Mouse (Mus musculus): Measurements from ENCODE around the gene Galp. TPM values are rescaled to one million over a fixed set of nuclear protein-coding genes. Genes with fewer than 3 reads are reported as not detected.

Gene Galp
- polyA plus RNA-seq, 1 experiment from 2014 or later = not detected

- peaks cover 62% of the 10 kb centered on the region for H3K36me3 ChIP-seq (ENCODE audit: control insufficient read depth, insufficient read depth, low read length)
- H3K4me3 ChIP-seq (replicated peaks; ENCODE audit: low read depth, low read length) = no peak overlapping the region
- DNase-seq (no peak), ATAC-seq (ENCODE audit: low FRiP score, low TSS enrichment) (no peak)
- no peak overlapping the region for H3K9ac ChIP-seq (replicated peaks; ENCODE audit: low read length)
- H3K27me3 ChIP-seq (ENCODE audit: control insufficient read depth, insufficient read depth, low read length) = no peaks in the 10 kb centered on the region
- WGBS = 91% methylated on average over 8 of the region's 8 CpGs
- no peak overlapping the region for H3K27ac ChIP-seq (replicated peaks; ENCODE audit: low read depth, low read length)
- no peaks in the 10 kb centered on the region for H3K4me1 ChIP-seq (ENCODE audit: control insufficient read depth, insufficient read depth, low read length)
- no peaks in the 10 kb centered on the region for H3K9me3 ChIP-seq (ENCODE audit: control insufficient read depth, low read length)
- H3K4me2 ChIP-seq (ENCODE audit: low read length) = no peak overlapping the region
These were observed 12.4 kb upstream of the Galp start for GRCm38 (mm10) chr7:6184521-6184920.

DNA sequence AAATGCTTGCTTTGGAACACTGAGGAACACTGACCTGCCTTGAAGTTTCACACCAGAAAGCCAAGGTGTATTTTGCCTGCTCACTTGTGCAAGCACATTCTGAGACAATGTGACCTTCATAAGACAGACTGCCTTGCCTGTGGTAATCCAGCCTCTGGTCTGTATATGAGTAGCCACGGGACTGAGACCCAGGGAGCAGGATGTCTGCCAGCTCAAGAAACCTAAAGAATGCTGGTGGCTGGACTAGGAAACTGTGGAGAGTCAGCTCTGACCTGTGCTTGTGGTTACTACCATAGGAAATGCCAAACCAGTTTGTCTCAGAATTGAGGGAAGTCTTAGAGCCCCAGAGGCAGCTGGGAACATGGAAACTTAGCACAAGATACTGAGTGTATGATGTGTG is 11.5 kb upstream of the Galp start:
- H3K27me3 ChIP-seq (ENCODE audit: control insufficient read depth, insufficient read depth, low read length) = no peaks in the 10 kb centered on the region
- WGBS = 91% methylated on average over 1 of the region's 1 CpGs
- no peaks in the 10 kb centered on the region for H3K9me3 ChIP-seq (ENCODE audit: control insufficient read depth, low read length)
- H3K4me1 ChIP-seq (ENCODE audit: control insufficient read depth, insufficient read depth, low read length) = no peaks in the 10 kb centered on the region
- ATAC-seq (ENCODE audit: low FRiP score, low TSS enrichment) = no peak
- H3K9ac ChIP-seq (replicated peaks; ENCODE audit: low read length) = no peak overlapping the region
- DNase-seq = no peak
- no peak overlapping the region for H3K27ac ChIP-seq (replicated peaks; ENCODE audit: low read depth, low read length)
- H3K4me3 ChIP-seq (replicated peaks; ENCODE audit: low read depth, low read length) = no peak overlapping the region
- peaks cover 66% of the 10 kb centered on the region for H3K36me3 ChIP-seq (ENCODE audit: control insufficient read depth, insufficient read depth, low read length)
- H3K4me2 ChIP-seq (ENCODE audit: low read length) = no peak overlapping the region

DNA sequence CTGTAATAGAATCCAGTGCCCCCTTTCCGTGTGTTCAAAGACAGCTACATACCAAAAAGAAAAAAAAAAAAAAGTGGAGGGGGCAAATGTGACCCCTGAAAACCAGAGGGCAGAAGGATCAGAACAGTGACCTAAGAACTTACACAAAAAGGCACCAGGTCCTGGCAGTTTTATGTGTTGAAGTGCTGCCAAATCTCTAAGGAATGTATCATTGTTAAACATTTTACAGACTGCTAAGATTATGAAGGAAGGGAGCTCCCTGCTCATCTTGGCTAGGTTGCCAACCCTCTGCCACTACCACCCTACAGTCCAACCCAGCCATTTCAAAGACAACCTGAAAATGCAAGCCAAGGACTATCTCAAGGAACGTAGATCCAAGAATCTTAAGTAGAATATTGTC is 10.7 kb upstream of the Galp start:
- Histone ChIP-seq H3K4me3 (replicated peaks; ENCODE audit: low read depth, low read length) (no peak overlapping the region), H3K4me2 (ENCODE audit: low read length) (no peak overlapping the region), H3K36me3 (ENCODE audit: control insufficient read depth, insufficient read depth, low read length) (peaks cover 70% of the 10 kb centered on the region), H3K9me3 (ENCODE audit: control insufficient read depth, low read length) (no peaks in the 10 kb centered on the region), H3K27me3 (ENCODE audit: control insufficient read depth, insufficient read depth, low read length) (no peaks in the 10 kb centered on the region), H3K9ac (replicated peaks; ENCODE audit: low read length) (no peak overlapping the region), H3K4me1 (ENCODE audit: control insufficient read depth, insufficient read depth, low read length) (no peaks in the 10 kb centered on the region), H3K27ac (replicated peaks; ENCODE audit: low read depth, low read length) (no peak overlapping the region)
- WGBS = 97% methylated on average over 2 of the region's 2 CpGs
- ATAC-seq (ENCODE audit: low FRiP score, low TSS enrichment) (no peak), DNase-seq (no peak)

GRCm38 (mm10) chr7:6186756-6187155 is 10.1 kb upstream of the Galp start:
- H3K27ac ChIP-seq (replicated peaks; ENCODE audit: low read depth, low read length) = no peak overlapping the region
- no peak overlapping the region for H3K4me2 ChIP-seq (ENCODE audit: low read length)
- no peak for ATAC-seq (ENCODE audit: low FRiP score, low TSS enrichment)
- H3K4me3 ChIP-seq (replicated peaks; ENCODE audit: low read depth, low read length) = no peak overlapping the region
- H3K9ac ChIP-seq (replicated peaks; ENCODE audit: low read length) = no peak overlapping the region
- 66% methylated on average over 2 of the region's 2 CpGs for WGBS
- H3K27me3 ChIP-seq (ENCODE audit: control insufficient read depth, insufficient read depth, low read length) = no peaks in the 10 kb centered on the region
- no peaks in the 10 kb centered on the region for H3K9me3 ChIP-seq (ENCODE audit: control insufficient read depth, low read length)
- peaks cover 68% of the 10 kb centered on the region for H3K36me3 ChIP-seq (ENCODE audit: control insufficient read depth, insufficient read depth, low read length)
- H3K4me1 ChIP-seq (ENCODE audit: control insufficient read depth, insufficient read depth, low read length) = no peaks in the 10 kb centered on the region
- no peak for DNase-seq

GRCm38 (mm10) chr7:6189542-6189941 is 7.3 kb upstream of the Galp start:
- Histone ChIP-seq H3K9ac (replicated peaks; ENCODE audit: low read length) (no peak overlapping the region), H3K9me3 (ENCODE audit: control insufficient read depth, low read length) (no peaks in the 10 kb centered on the region), H3K27ac (replicated peaks; ENCODE audit: low read depth, low read length) (no peak overlapping the region), H3K4me2 (ENCODE audit: low read length) (no peak overlapping the region), H3K4me3 (replicated peaks; ENCODE audit: low read depth, low read length) (no peak overlapping the region), H3K4me1 (ENCODE audit: control insufficient read depth, insufficient read depth, low read length) (no peaks in the 10 kb centered on the region), H3K27me3 (ENCODE audit: control insufficient read depth, insufficient read depth, low read length) (no peaks in the 10 kb centered on the region), H3K36me3 (ENCODE audit: control insufficient read depth, insufficient read depth, low read length) (peaks cover 58% of the 10 kb centered on the region)
- DNase-seq = peak; percentile 28
- peak; percentile 12; the same call in 1 of the 2 replicates for ATAC-seq (ENCODE audit: low FRiP score, low TSS enrichment)
- WGBS = 50% methylated on average over 45 of the region's 45 CpGs

GRCm38 (mm10) chr7:6191376-6191775 is 5.5 kb upstream of the Galp start:
- Histone ChIP-seq H3K4me2 (ENCODE audit: low read length) (no peak overlapping the region), H3K4me3 (replicated peaks; ENCODE audit: low read depth, low read length) (no peak overlapping the region), H3K27ac (replicated peaks; ENCODE audit: low read depth, low read length) (no peak overlapping the region), H3K9ac (replicated peaks; ENCODE audit: low read length) (no peak overlapping the region), H3K27me3 (ENCODE audit: control insufficient read depth, insufficient read depth, low read length) (no peaks in the 10 kb centered on the region), H3K4me1 (ENCODE audit: control insufficient read depth, insufficient read depth, low read length) (no peaks in the 10 kb centered on the region), H3K36me3 (ENCODE audit: control insufficient read depth, insufficient read depth, low read length) (peaks cover 41% of the 10 kb centered on the region), H3K9me3 (ENCODE audit: control insufficient read depth, low read length) (no peaks in the 10 kb centered on the region)
- ATAC-seq (ENCODE audit: low FRiP score, low TSS enrichment) = no peak
- 45% methylated on average over 3 of the region's 3 CpGs for WGBS
- peak; percentile 83 for DNase-seq

DNA sequence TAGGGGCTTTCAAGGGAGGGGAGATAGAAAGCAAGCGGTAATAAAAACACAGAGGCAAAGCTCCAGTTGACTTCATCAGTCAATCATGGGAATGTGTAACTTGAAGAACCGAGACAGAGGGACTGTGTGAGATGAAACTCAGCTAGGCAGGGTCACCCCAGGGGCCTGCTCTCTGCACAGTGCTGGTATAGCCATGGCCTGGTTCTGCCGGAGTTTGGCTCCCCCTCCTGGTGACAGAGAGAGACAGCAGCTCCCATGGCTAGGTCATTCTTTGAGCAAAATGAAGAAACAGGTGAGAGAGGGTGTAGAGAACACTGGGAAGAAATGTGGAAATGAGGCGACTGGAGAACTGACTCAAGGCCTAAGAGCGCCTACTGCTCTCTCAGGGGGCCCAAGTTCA is 2.8 kb upstream of the Galp start:
- ATAC-seq (ENCODE audit: low FRiP score, low TSS enrichment) = peak; percentile 75
- Histone ChIP-seq H3K4me2 (ENCODE audit: low read length) (no peak overlapping the region), H3K9me3 (ENCODE audit: control insufficient read depth, low read length) (no peaks in the 10 kb centered on the region), H3K27me3 (ENCODE audit: control insufficient read depth, insufficient read depth, low read length) (no peaks in the 10 kb centered on the region), H3K4me1 (ENCODE audit: control insufficient read depth, insufficient read depth, low read length) (no peaks in the 10 kb centered on the region), H3K9ac (replicated peaks; ENCODE audit: low read length) (no peak overlapping the region), H3K36me3 (ENCODE audit: control insufficient read depth, insufficient read depth, low read length) (peaks cover 17% of the 10 kb centered on the region), H3K27ac (replicated peaks; ENCODE audit: low read depth, low read length) (no peak overlapping the region), H3K4me3 (replicated peaks; ENCODE audit: low read depth, low read length) (no peak overlapping the region)
- peak; percentile 82 for DNase-seq
- WGBS = 20% methylated on average over 5 of the region's 5 CpGs

DNA sequence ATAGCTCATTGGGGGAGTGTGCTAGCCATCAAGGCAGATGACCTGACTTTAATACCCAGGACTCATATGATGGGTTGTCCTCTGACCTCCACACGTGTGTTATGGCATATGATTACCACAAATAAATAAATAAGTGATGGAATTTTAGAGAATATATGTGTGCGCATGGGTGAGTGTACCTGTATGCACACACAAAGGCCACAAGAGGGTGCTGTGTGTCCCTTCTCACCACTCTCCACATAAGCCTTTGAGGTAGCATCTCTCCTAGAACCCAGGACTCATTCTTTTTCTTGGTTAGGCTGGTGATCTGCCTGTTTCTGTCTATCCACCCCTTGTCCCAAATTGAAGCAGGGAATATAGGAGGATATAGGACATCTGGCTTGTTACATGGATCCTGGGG is 1.1 kb upstream of the Galp start:
- DNase-seq (no peak), ATAC-seq (ENCODE audit: low FRiP score, low TSS enrichment) (no peak)
- WGBS = 57% methylated on average over 2 of the region's 2 CpGs

GRCm38 (mm10) chr7:6204200-6204599 is 7.3 kb downstream of the Galp start:
- no peak overlapping the region for H3K4me2 ChIP-seq (ENCODE audit: low read length)
- H3K9me3 ChIP-seq (ENCODE audit: control insufficient read depth, low read length) = no peaks in the 10 kb centered on the region
- H3K27me3 ChIP-seq (ENCODE audit: control insufficient read depth, insufficient read depth, low read length) = no peaks in the 10 kb centered on the region
- no peak overlapping the region for H3K27ac ChIP-seq (replicated peaks; ENCODE audit: low read depth, low read length)
- WGBS = 82% methylated on average over 3 of the region's 3 CpGs
- DNase-seq (no peak), ATAC-seq (ENCODE audit: low FRiP score, low TSS enrichment) (no peak)
- H3K4me3 ChIP-seq (replicated peaks; ENCODE audit: low read depth, low read length) = no peak overlapping the region
- H3K36me3 ChIP-seq (ENCODE audit: control insufficient read depth, insufficient read depth, low read length) = no peaks in the 10 kb centered on the region
- no peak overlapping the region for H3K9ac ChIP-seq (replicated peaks; ENCODE audit: low read length)
- no peaks in the 10 kb centered on the region for H3K4me1 ChIP-seq (ENCODE audit: control insufficient read depth, insufficient read depth, low read length)

More for the DNA sequence above, 1.1 kb upstream of the Galp start:
- Histone ChIP-seq H3K4me3 (replicated peaks; ENCODE audit: low read depth, low read length) (no peak overlapping the region), H3K9ac (replicated peaks; ENCODE audit: low read length) (no peak overlapping the region), H3K4me2 (ENCODE audit: low read length) (no peak overlapping the region), H3K4me1 (ENCODE audit: control insufficient read depth, insufficient read depth, low read length) (no peaks in the 10 kb centered on the region), H3K27ac (replicated peaks; ENCODE audit: low read depth, low read length) (no peak overlapping the region), H3K9me3 (ENCODE audit: control insufficient read depth, low read length) (no peaks in the 10 kb centered on the region), H3K27me3 (ENCODE audit: control insufficient read depth, insufficient read depth, low read length) (no peaks in the 10 kb centered on the region), H3K36me3 (ENCODE audit: control insufficient read depth, insufficient read depth, low read length) (peaks cover under 1% of the 10 kb centered on the region; the same call in 1 of the 2 replicates)

Measured in midbrain, embryonic 14.5 days (tissue).